18 mouse cellular contexts compared by ENCODE assay signal in the genomic region with DNA sequence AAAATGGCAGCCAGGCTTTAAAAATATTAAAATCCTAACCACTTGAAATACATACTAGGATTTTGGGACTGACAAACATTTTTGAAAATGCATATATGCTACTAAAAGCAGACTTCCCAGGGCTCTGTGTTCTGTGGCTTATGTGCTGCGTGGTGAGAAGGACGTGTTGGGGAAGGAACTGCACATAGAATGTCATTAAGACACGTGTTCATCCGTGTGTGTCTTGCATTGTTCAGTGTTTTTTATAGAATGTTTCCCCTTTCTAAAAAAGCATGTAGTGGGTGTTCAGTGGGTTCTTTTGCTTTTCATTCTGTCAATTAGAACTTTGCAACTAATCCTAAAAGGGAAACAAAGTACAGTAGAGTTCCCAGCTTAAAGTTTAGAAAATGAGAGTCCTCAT.
"Had no signal": no experiment of that assay in that cellular context is flagged by ENCODE, and none has a peak within 500 bp of the region (broad histone marks: within the 10 kb centered on the region; RNA-seq: fewer than 3 reads in every experiment).

No protein-coding gene starts in this region.

- DNase-seq: kidney, adult 8-10 months; kidney, postnatal 25 days; layer of hippocampus, adult 9-11 months; layer of hippocampus, postnatal 36 days; lung, adult 18-20 months; lung, postnatal 4 days; right cerebral cortex, postnatal 14 days; thymus, adult 18-20 months; thymus, postnatal 14 days had no signal

- ATAC-seq: hindbrain, embryonic 16.5 days; inflammation-experienced regulatory T-cells, adult 6 months; intestine, postnatal 0 days; midbrain, embryonic 16.5 days had no signal

- H3K27ac ChIP-seq: limb, embryonic 13.5 days; liver, embryonic 14.5 days; midbrain, embryonic 10.5 days; neural tube, embryonic 13.5 days; stomach, postnatal 0 days had no signal

- H3K4me3 ChIP-seq: limb, embryonic 13.5 days; midbrain, embryonic 10.5 days; neural tube, embryonic 13.5 days had no signal
